Mouse (Mus musculus): ENCODE data around the gene Mxd3. TPM values are rescaled to one million over a fixed set of nuclear protein-coding genes. Genes with fewer than 3 reads are reported as not detected.

Gene Mxd3
- total RNA-seq, 2 experiments from 2014 or later = 11.0 to 12.8 TPM

DNA sequence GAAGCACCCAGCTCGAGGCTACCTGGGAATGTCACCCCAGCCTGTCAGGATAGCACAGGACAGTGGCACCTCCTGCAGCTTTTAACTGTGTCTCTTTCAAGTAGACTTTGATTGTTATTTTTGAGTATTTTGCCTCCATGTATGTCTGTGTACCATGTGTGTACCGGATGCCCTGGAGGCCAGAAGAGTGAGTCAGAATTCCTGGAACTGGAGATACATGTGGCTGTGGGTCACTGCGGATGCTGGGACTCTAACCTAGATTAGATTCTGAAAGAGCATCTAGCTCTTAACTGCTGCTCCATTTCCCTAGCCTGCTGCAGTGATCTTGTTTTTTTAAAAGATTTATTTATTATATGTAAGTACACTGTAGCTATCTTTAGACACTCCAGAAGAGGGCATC is 2.7 kb upstream of the Mxd3 start:
- DNase-seq = no peak

DNA sequence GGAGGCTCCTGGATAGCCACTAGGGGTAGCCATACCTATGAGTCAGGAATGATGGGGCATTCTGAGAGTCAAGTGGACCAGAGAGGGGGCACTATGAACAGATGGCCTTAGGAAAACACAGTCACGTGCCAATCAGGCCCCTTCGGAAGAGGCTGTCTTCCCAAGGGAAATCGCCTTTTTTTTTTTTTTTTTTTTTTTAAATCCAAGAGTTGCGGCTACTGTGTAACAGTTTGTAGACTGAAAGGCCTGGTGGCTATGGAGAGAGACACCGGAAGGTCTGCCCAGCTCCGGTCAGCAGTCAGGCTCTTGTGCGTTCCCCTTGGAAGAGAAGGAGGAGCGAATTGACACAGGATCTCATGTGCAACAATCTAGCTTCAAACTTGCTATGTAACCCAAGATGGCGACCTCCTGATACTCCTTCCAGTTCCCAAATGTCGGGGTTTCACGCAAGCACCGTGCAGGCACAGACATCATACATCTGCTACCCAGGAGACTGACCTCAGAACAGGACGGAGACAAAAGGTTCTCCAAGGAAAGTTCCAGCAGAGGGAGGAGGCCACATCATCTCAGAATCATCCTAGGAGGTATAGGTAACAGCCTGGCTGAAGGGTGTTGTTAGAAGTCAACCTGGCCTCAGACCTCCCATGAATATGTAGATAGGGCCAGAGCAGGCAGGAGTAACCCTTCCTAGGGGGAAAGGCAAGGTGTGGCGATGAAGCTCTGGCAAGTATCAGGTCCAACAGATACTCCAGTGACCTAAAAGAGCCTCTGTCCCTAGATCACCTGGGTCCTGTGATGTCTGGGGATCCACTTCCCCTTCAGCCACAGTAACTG is 1.2 kb upstream of the Mxd3 start:
- no peak for DNase-seq

GRCm38 (mm10) chr13:55329109-55329682 is 427 bp downstream of the Mxd3 start:
- DNase-seq = no peak

GRCm38 (mm10) chr13:55328641-55329040 is 982 bp downstream of the Mxd3 start:
- DNase-seq = no peak

DNA sequence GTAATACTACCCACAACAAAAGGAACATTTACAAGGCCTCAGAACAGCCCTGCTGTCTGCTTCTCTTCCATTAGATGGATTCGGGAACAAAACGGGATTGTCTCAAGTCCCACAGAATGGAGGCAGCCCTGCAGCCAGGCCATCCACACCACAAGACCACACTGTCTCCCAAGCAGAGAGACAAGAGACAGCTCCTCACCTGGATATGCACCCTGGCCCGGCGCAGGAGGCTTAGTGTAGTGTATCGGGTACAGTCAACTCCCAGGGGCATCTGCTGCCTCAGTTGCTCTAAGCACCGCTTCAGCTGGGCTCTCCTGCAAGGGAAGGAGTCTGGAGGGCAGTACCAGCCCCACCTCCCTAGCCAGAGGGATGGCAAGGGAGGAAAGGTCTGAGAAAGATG is 1.5 kb downstream of the Mxd3 start:
- no peak for DNase-seq

- peak; percentile 89 for DNase-seq
Observed at GRCm38 (mm10) chr13:55327633-55328032, 2.0 kb downstream of the Mxd3 start.

GRCm38 (mm10) chr13:55327169-55327568 is 2.5 kb downstream of the Mxd3 start:
- DNase-seq = no peak

DNA sequence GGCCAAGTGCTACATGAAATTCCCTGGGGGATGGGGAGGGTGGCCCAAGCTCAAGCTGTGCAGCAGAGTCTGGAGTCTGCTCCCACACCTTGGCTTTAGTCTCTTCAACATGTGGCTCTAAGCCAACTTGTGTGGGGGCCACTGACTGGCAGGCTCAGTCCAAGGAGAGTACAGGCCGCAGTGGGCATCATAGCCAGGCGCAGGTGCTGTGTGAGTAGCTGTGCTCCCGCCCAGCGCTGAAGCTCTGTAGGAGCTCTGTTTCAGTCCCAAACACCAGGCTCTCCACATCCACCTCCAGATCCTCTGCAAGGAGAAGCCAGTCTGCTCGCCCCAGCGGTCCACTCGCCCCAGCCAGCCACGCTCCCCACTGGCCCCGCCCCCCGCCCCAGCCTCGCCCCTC is 4.0 kb downstream of the Mxd3 start:
- no peak for DNase-seq

GRCm38 (mm10) chr13:55322130-55322825 is 7.3 kb downstream of the Mxd3 start:
- DNase-seq = peak; percentile 55

DNA sequence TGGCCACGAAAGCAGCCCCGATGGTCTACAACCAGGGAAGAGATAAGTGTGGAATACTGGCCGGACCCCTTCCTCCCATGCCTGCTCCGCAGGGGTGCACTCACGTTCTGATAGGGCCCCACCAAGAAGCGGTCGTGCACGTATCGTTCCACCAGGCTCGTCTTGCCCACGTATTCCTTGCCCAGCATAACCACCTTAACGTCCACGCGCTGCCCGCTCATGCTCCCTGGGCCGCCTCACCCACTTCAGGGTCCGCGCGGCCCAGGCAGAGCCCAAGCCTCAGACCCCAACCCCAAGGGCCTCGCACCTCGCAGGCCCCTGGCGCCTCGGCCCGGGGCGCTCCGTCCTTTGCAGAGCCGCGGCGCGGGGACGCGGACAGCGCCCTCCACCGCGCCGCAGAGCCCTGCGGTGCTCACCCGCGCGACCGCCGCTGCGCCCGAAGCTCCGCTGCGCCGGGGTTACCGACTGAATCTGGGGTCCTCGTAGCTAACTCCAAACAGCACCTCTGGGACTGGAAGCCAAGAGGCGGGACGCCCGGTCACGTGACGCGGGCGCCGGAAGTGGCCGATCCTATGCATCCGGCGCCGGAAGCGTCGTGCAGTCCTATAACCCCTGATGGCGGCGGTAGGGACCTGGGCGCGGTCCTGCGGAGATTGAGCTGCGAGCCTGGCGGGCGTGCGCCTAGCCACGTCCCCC is 8.0 kb downstream of the Mxd3 start, which contains the start of gene Rab24:
Gene Rab24 (minus strand): TSS at position 513 of the 696 bp plus-strand sequence.
- DNase-seq = peak; percentile 94

DNA sequence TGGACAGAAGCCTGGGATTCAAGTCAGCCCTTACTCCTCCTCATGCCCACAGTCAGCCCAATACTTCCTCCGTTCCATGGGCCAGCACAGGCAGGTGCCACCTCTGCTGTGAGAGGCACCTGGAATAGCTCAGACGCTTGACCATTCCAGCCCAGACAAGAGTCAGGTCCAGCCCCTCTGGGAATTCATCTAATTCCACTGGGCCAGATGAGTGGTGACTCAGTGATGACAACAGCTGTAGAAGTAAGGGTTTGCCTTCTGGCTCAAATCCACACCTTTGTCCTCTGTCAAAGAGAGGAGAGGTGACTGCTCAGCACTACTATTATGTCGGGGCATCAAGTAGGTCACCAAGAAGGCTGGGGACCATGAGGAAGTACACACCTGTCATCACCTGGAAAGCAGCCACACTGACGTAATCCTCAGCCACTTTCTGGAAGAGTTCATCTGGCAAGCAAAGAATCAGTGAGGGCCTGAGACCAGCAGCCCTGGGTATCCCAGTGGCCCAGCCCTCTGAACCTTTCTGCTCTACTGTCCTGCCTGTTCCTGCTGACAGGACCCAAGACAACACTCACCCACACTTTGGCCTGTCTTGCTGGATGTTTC is 9.6 kb downstream of the Mxd3 start, which contains the start of gene Prelid1:
Gene Prelid1 (plus strand): TSS at position 570 of the 603 bp plus-strand sequence.
- no peak for DNase-seq

GRCm38 (mm10) chr13:55318351-55318750 is 11.3 kb downstream of the Mxd3 start:
- DNase-seq = no peak

DNA sequence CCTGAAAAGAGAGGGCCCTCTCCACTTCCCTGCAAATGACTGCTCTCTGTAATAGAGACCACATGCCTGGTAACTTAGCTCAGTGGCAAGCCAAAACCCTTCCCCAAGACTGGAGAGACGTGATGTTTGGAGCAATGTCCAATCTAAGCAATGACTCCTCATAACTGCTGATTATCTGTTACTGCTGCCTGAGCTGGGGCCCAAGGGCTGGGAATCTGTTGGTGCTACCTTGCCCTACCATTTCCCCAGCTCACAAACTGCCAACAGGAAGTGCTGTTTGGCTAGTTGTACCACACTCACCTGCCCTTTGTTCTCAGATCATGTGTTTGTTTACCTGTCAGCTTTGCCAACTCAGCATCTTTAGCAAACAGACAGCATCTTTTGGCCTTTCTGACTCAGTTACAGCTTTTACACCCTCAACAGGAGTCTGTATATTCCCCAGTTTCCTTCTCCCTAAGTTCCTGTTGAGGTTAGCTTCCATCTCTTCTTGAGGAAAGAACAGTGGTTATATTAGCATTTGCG is 14.7 kb downstream of the Mxd3 start:
- DNase-seq = no peak

- DNase-seq = no peak
Observed at GRCm38 (mm10) chr13:55313051-55313450, 16.6 kb downstream of the Mxd3 start.

- DNase-seq = no peak
Observed at GRCm38 (mm10) chr13:55312028-55312630, 17.5 kb downstream of the Mxd3 start.

- no peak for DNase-seq
Observed at GRCm38 (mm10) chr13:55300913-55301312, 28.7 kb downstream of the Mxd3 start.

GRCm38 (mm10) chr13:55296760-55297159 is 32.9 kb downstream of the Mxd3 start:
- DNase-seq = no peak

DNA sequence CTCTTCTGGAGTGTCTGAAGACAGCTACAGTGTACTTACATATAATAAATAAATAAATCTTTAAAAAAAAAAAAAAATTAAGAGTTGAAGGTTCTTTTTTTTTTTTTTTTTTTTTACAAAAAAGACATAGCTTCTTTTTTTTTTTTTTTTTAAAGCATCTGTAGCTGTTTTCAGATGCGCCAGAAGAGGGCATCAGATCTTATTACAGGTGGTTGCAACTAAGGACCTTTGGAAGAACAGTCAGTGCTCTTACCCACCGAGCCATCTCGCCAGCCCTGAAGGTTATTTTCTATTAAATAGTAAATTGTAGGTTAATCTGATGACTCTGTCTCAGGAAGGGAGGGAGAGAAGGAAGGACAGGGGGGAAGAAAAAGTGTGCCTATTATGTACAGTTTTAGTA is 40.8 kb downstream of the Mxd3 start:
- DNase-seq = no peak

DNA sequence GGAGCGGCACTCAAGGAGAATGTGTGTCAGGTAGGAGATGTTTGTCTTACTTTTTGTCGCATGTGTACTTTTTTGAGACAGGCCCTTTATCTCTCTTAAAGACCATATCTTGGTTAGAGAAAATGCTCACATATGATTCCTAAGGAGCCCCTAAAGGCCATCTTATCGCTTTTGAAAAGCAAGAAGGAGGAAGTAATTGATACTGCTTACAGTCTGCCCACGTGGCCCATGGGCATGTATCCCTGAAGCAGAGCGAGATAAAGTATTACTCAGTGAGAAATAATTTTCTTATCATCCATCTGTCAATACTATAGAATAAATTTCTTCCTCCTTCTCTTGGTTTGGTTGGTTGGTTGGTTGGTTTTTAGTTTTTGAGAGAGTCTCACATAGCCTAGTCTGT is 52.0 kb downstream of the Mxd3 start:
- DNase-seq = no peak

- no peak for DNase-seq
Observed at GRCm38 (mm10) chr13:55277203-55277602, 52.4 kb downstream of the Mxd3 start.
